Mouse (Mus musculus): Measurements from ENCODE around the gene Zfp91.
"Not testable (repeated sequence)": the region's sequence is repeated elsewhere in the genome, so short reads cannot be mapped to it uniquely, and the experiment has no call there.

Zfp91 gene

GRCm38 (mm10) chr19:12792374-12792773 is 3.6 kb downstream of the Zfp91 start:
- DNase-seq, result no peak

- no peak for DNase-seq
Observed at GRCm38 (mm10) chr19:12787721-12788120, 8.2 kb downstream of the Zfp91 start.

GRCm38 (mm10) chr19:12786803-12787395 is 9.0 kb downstream of the Zfp91 start:
- DNase-seq, result no peak

- no peak for DNase-seq
Observed at GRCm38 (mm10) chr19:12780437-12780836, 15.5 kb downstream of the Zfp91 start.

GRCm38 (mm10) chr19:12770888-12771287 is 25.0 kb downstream of the Zfp91 start:
- DNase-seq, result no peak

GRCm38 (mm10) chr19:12765308-12765707 is 30.6 kb downstream of the Zfp91 start, which contains the start of gene Cntf:
TSS of gene Cntf (minus strand) at chr19:12765632.
- DNase-seq, result no peak

- DNase-seq, result peak in 1 of 2 experiments; percentile 10
Observed at GRCm38 (mm10) chr19:12762212-12763130, 33.5 kb downstream of the Zfp91 start.

- peak; percentile 86 to 91 for DNase-seq
Observed at GRCm38 (mm10) chr19:12759656-12760055, 36.3 kb downstream of the Zfp91 start.

- DNase-seq, result no peak
Observed at GRCm38 (mm10) chr19:12758936-12759478, 36.9 kb downstream of the Zfp91 start.

- DNase-seq, result no peak
Observed at GRCm38 (mm10) chr19:12756286-12756685, 39.6 kb downstream of the Zfp91 start.

GRCm38 (mm10) chr19:12731950-12732349 is 64.0 kb downstream of the Zfp91 start:
- no peak for DNase-seq

- DNase-seq, result no peak
Observed at GRCm38 (mm10) chr19:12731036-12731435, 64.9 kb downstream of the Zfp91 start.

- DNase-seq, result no peak
Observed at GRCm38 (mm10) chr19:12725851-12726250, 70.1 kb downstream of the Zfp91 start.

GRCm38 (mm10) chr19:12722308-12722707 is 73.6 kb downstream of the Zfp91 start:
- peak; percentile 41 to 65 for DNase-seq

- DNase-seq, result not testable (repeated sequence)
Observed at GRCm38 (mm10) chr19:12721596-12721995, 74.3 kb downstream of the Zfp91 start.

GRCm38 (mm10) chr19:12720919-12721318 is 75.0 kb downstream of the Zfp91 start:
- not testable (repeated sequence) for DNase-seq

GRCm38 (mm10) chr19:12720463-12720862 is 75.5 kb downstream of the Zfp91 start:
- no peak for DNase-seq

GRCm38 (mm10) chr19:12719189-12719588 is 76.7 kb downstream of the Zfp91 start:
- no peak for DNase-seq

Measured in cerebellum, postnatal 14 days (tissue).